ENCODE assay signal across 17 mouse cellular contexts in the genomic region with DNA sequence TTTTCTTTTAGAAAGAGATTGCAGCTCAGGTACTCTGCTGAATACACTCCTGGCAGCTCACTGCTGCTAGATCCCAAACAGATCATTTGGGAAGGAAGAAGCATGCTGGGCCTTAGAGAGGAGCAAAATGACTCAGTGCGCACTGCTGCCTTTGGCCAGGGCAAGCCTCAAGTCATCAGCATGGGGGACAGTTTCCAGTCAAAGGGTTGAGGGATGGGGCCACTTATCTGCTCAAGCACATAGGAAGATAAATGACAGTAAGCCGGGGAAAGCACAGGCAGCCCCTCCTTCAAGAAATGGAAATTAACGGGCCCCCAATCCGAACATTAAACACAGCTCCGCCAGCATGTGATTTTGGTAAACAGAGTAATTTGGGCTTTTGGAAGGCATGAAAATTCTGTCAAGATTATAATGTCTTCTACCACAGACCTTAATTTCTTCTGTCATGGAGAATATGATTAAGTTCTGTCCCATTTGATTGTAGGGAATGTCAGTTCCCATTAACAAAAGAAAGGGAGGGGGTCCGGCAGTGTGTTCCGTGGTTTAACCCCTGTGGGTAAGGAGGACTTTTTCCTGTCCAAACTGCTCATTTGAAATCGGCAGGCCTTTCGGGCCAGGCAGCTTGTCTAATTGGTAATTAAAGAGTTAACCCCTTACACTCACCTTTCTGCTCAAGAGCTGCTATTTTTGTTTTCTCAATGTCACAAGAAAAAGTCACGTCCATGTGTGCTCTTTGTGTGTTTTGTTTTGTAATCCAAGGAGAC.
DNase-seq lines count a peak whose midpoint lies in the region; ATAC-seq lines count a peak whose summit lies in the region.
"Had no signal": no experiment of that assay in that cellular context is flagged by ENCODE, and none has a peak within 500 bp of the region (broad histone marks: within the 10 kb centered on the region; RNA-seq: fewer than 3 reads in every experiment).

No protein-coding gene starts in this region.

- H3K9ac ChIP-seq in embryonic facial prominence, embryonic 14.5 days (ENCODE audit: low read depth, low read length), result no peak overlapping the region
- H3K9ac ChIP-seq in hindbrain, embryonic 14.5 days, result peak overlapping the region; percentile 31; the same call in 1 of the 2 replicates
- 0 out of 2 replicates have a peak overlapping the region, but pooled peaks have one; percentile 1 for H3K9ac ChIP-seq in neural tube, embryonic 13.5 days
- H3K9ac ChIP-seq: liver, postnatal 0 days had no signal

- no peak for ATAC-seq in embryonic facial prominence, embryonic 14.5 days (ENCODE audit: low read depth)
- ATAC-seq in hindbrain, embryonic 14.5 days (ENCODE audit: low FRiP score), result no peak
- no peak for ATAC-seq in neural tube, embryonic 13.5 days (ENCODE audit: low read depth)
- ATAC-seq: liver, postnatal 0 days had no signal

- peak overlapping the region; percentile 0; the same call in 1 of the 2 replicates for H3K4me2 ChIP-seq in embryonic facial prominence, embryonic 14.5 days (ENCODE audit: low read depth, low read length)
- H3K4me2 ChIP-seq in hindbrain, embryonic 14.5 days (replicated peaks), result peak overlapping the region; percentile 35
- peak overlapping the region; percentile 33 for H3K4me2 ChIP-seq in neural tube, embryonic 13.5 days

- peak; percentile 60 for DNase-seq in heart, embryonic 10.5 days (ENCODE audit: low spot score)
- DNase-seq in heart, postnatal 14 days, result no peak
- peak; percentile 10 for DNase-seq in embryonic facial prominence, embryonic 14.5 days (ENCODE audit: low spot score)
- no peak for DNase-seq in hindbrain, embryonic 14.5 days (ENCODE audit: low spot score)
- no peak for DNase-seq in left cerebral cortex, adult 11 months (ENCODE audit: low spot score)
- DNase-seq in yolk sac, embryonic 10.5 days (ENCODE audit: low spot score), result no peak
- no peak for DNase-seq in frontal cortex, postnatal 36 days (ENCODE audit: low spot score in 2 of 2)
- DNase-seq: adrenal gland, postnatal 10 days; cerebellum, adult 11-12 months; heart, adult 18-20 months; kidney, adult 8-10 months; left cerebral cortex, postnatal 4 days; liver, postnatal 0 days; right cerebral cortex, adult 18-20 months; thymus, adult 18-20 months had no signal

- peaks cover 12% of the 10 kb centered on the region for H3K4me1 ChIP-seq in heart, embryonic 10.5 days
- peaks cover 12% of the 10 kb centered on the region; the same call in 1 of the 2 replicates for H3K4me1 ChIP-seq in embryonic facial prominence, embryonic 14.5 days (ENCODE audit: control insufficient read depth, insufficient read depth, low read length)
- H3K4me1 ChIP-seq in hindbrain, embryonic 14.5 days (replicated peaks; ENCODE audit: control insufficient read depth, insufficient read depth, low read length), result peaks cover 17% of the 10 kb centered on the region
- peaks cover 13% of the 10 kb centered on the region for H3K4me1 ChIP-seq in neural tube, embryonic 13.5 days (replicated peaks)

- H3K9me3 ChIP-seq in heart, embryonic 10.5 days, result no peaks in the 10 kb centered on the region
- H3K9me3 ChIP-seq in embryonic facial prominence, embryonic 14.5 days (ENCODE audit: control insufficient read depth, low read length), result no peaks in the 10 kb centered on the region
- no peaks in the 10 kb centered on the region for H3K9me3 ChIP-seq in hindbrain, embryonic 14.5 days (ENCODE audit: control insufficient read depth, low read length)
- no peaks in the 10 kb centered on the region for H3K9me3 ChIP-seq in neural tube, embryonic 13.5 days

- no peak overlapping the region for H3K4me3 ChIP-seq in heart, embryonic 10.5 days
- no peak overlapping the region for H3K4me3 ChIP-seq in embryonic facial prominence, embryonic 14.5 days (ENCODE audit: low read depth, low read length)
- H3K4me3 ChIP-seq in hindbrain, embryonic 14.5 days (replicated peaks; ENCODE audit: low read length), result 0 out of 2 replicates have a peak overlapping the region, but pooled peaks have one; percentile 1
- no peak overlapping the region for H3K4me3 ChIP-seq in neural tube, embryonic 13.5 days

- intact Hi-C loops in heart, postnatal 14 days (cut with DNase I), result no loop called here

- H3K36me3 ChIP-seq in heart, embryonic 10.5 days, result no peaks in the 10 kb centered on the region
- H3K36me3 ChIP-seq in embryonic facial prominence, embryonic 14.5 days (ENCODE audit: control insufficient read depth, insufficient read depth, low read length), result no peaks in the 10 kb centered on the region
- no peaks in the 10 kb centered on the region for H3K36me3 ChIP-seq in hindbrain, embryonic 14.5 days (replicated peaks; ENCODE audit: control insufficient read depth, insufficient read depth)
- no peaks in the 10 kb centered on the region for H3K36me3 ChIP-seq in neural tube, embryonic 13.5 days

- H3K27me3 ChIP-seq in heart, embryonic 10.5 days (ENCODE audit: insufficient read depth, poor library complexity, severe bottlenecking), result no peaks in the 10 kb centered on the region
- no peaks in the 10 kb centered on the region for H3K27me3 ChIP-seq in embryonic facial prominence, embryonic 14.5 days (replicated peaks; ENCODE audit: control insufficient read depth, insufficient read depth, low read length)
- no peaks in the 10 kb centered on the region for H3K27me3 ChIP-seq in hindbrain, embryonic 14.5 days (ENCODE audit: control insufficient read depth, insufficient read depth, low read length)
- peaks cover 5% of the 10 kb centered on the region; the same call in 1 of the 2 replicates for H3K27me3 ChIP-seq in neural tube, embryonic 13.5 days

- 39% methylated on average over 10 of the region's 10 CpGs for WGBS in heart, embryonic 10.5 days
- WGBS in embryonic facial prominence, embryonic 14.5 days, result 15% methylated on average over 10 of the region's 10 CpGs
- WGBS in hindbrain, embryonic 14.5 days, result 7% methylated on average over 10 of the region's 10 CpGs
- 7% methylated on average over 10 of the region's 10 CpGs for WGBS in neural tube, embryonic 13.5 days

- H3K27ac ChIP-seq in heart, embryonic 10.5 days, result no peak overlapping the region
- no peak overlapping the region for H3K27ac ChIP-seq in embryonic facial prominence, embryonic 14.5 days (replicated peaks; ENCODE audit: low read depth, low read length)
- 0 out of 2 replicates have a peak overlapping the region, but pooled peaks have one; percentile 9 for H3K27ac ChIP-seq in hindbrain, embryonic 14.5 days
- H3K27ac ChIP-seq in neural tube, embryonic 13.5 days (replicated peaks), result no peak overlapping the region
- H3K27ac ChIP-seq: macrophage had no signal

Comparison
In these comparisons a context has a peak if more than half of its experiments do, and no peak if none do; other contexts are left out.
1. DNase-seq: peak in heart, embryonic 10.5 days (single experiment) and embryonic facial prominence, embryonic 14.5 days (single experiment); none in heart, postnatal 14 days (0 of 2), hindbrain, embryonic 14.5 days (single experiment), left cerebral cortex, adult 11 months (single experiment), yolk sac, embryonic 10.5 days (single experiment) and frontal cortex, postnatal 36 days (0 of 2).
2. Peak in every context shown above with its lines, with median percentiles within 50 percentile points of each other: H3K4me2 ChIP-seq.